Mouse (Mus musculus): Measurements from ENCODE around the gene Lpgat1.

The Lpgat1 gene

GRCm38 (mm10) chr1:191805788-191806187 is 88.2 kb downstream of the Lpgat1 start:
- CTCF ChIA-PET, result no interaction called here

- CTCF ChIA-PET, result no interaction called here
Observed at GRCm38 (mm10) chr1:191806740-191807139, 89.1 kb downstream of the Lpgat1 start.

- CTCF ChIA-PET, result no interaction called here
Observed at GRCm38 (mm10) chr1:191807979-191808378, 90.3 kb downstream of the Lpgat1 start.

- CTCF ChIA-PET, result no interaction called here
Observed at GRCm38 (mm10) chr1:191808688-191809223, 91.1 kb downstream of the Lpgat1 start.

- CTCF ChIA-PET, result no interaction called here
Observed at GRCm38 (mm10) chr1:191811774-191812173, 94.1 kb downstream of the Lpgat1 start.

GRCm38 (mm10) chr1:191812949-191813691 is 95.5 kb downstream of the Lpgat1 start:
- CTCF ChIA-PET, result no interaction called here

- CTCF ChIA-PET, result interaction anchor here (0.6 to 1.2 kb wide), 3 partner anchors 63 to 631 kb away, joined by 3 read pairs; no protein-coding TSS in a partner anchor
Observed at GRCm38 (mm10) chr1:191814240-191814639, 96.6 kb downstream of the Lpgat1 start.

- CTCF ChIA-PET, result interaction anchor here (0.5 to 1.2 kb wide), 5 partner anchors 26 to 491 kb away, joined by 3 to 12 read pairs (median 3); no protein-coding TSS in a partner anchor
Observed at GRCm38 (mm10) chr1:191814935-191815334, 97.3 kb downstream of the Lpgat1 start.

GRCm38 (mm10) chr1:191816596-191816995 is 99.0 kb downstream of the Lpgat1 start:
- CTCF ChIA-PET, result no interaction called here

GRCm38 (mm10) chr1:191817418-191818144 is 99.9 kb downstream of the Lpgat1 start:
- CTCF ChIA-PET, result interaction anchor here (0.6 to 1.0 kb wide), 7 partner anchors 63 to 1368 kb away, joined by 3 to 4 read pairs (median 3); no protein-coding TSS in a partner anchor

- CTCF ChIA-PET, result interaction anchor here (0.5 to 1.0 kb wide), 7 partner anchors 64 to 465 kb away, joined by 3 to 4 read pairs (median 3); no protein-coding TSS in a partner anchor
Observed at GRCm38 (mm10) chr1:191818145-191818631, 100.6 kb downstream of the Lpgat1 start.

GRCm38 (mm10) chr1:191819026-191819425 is 101.4 kb downstream of the Lpgat1 start:
- CTCF ChIA-PET, result no interaction called here

GRCm38 (mm10) chr1:191820951-191821325 is 103.3 kb downstream of the Lpgat1 start:
- CTCF ChIA-PET, result no interaction called here

- CTCF ChIA-PET, result no interaction called here
Observed at GRCm38 (mm10) chr1:191821326-191822091, 103.9 kb downstream of the Lpgat1 start, which contains the start of gene Nek2. TSS of gene Nek2 (plus strand) at chr1:191821444.

- CTCF ChIA-PET, result no interaction called here
Observed at GRCm38 (mm10) chr1:191829124-191829523, 111.5 kb downstream of the Lpgat1 start.

GRCm38 (mm10) chr1:191833396-191833795 is 115.8 kb downstream of the Lpgat1 start:
- CTCF ChIA-PET, result no interaction called here

All from spleen, embryonic (tissue).